Comparison of ENCODE assay signal across 8 mouse cellular contexts in genomic region chr5:140115434-140116271, GRCm38 (mm10).
A peak's percentile ranks its signal among the peaks of the same experiment; 100 is the strongest.
DNase-seq lines count a peak whose midpoint lies in the region; ATAC-seq and TF ChIP-seq lines count a peak whose summit lies in the region.

No protein-coding gene starts in this region.

- peak; percentile 36 for DNase-seq in retina, postnatal 1 day
- DNase-seq in retina, embryonic 14.5 days (ENCODE audit: low spot score), result no peak
- no peak for DNase-seq in liver, embryonic 13.5 days
- DNase-seq in thymus, postnatal 25 days, result no peak

- TF ChIP-seq CTCF in embryonic fibroblast, embryonic 13.5 days (IDR thresholded peaks at IDR 0.05; ENCODE audit: borderline replicate concordance, insufficient read depth, low read length), result no peak

- no peak overlapping the region for H3K9ac ChIP-seq in heart, embryonic 14.5 days (ENCODE audit: low read length)
- H3K9ac ChIP-seq in kidney, embryonic 14.5 days (ENCODE audit: low read depth, low read length), result no peak overlapping the region
- H3K9ac ChIP-seq in liver, embryonic 13.5 days, result no peak overlapping the region

- H3K4me2 ChIP-seq in heart, embryonic 14.5 days (ENCODE audit: low read length), result no peak overlapping the region
- no peak overlapping the region for H3K4me2 ChIP-seq in kidney, embryonic 14.5 days (replicated peaks; ENCODE audit: low read depth, low read length)
- no peak overlapping the region for H3K4me2 ChIP-seq in liver, embryonic 13.5 days

- WGBS in heart, embryonic 14.5 days, result 13% methylated on average over 8 of the region's 8 CpGs
- WGBS in kidney, embryonic 14.5 days, result 43% methylated on average over 8 of the region's 8 CpGs
- 43% methylated on average over 8 of the region's 8 CpGs for WGBS in liver, embryonic 13.5 days (ENCODE audit: insufficient replicate concordance)

- H3K36me3 ChIP-seq in heart, embryonic 14.5 days (ENCODE audit: control insufficient read depth, insufficient read depth, low read length), result no peaks in the 10 kb centered on the region
- peaks cover 2% of the 10 kb centered on the region; the same call in 1 of the 2 replicates for H3K36me3 ChIP-seq in kidney, embryonic 14.5 days (ENCODE audit: control insufficient read depth, insufficient read depth, low read length)
- H3K36me3 ChIP-seq in liver, embryonic 13.5 days, result peaks cover 47% of the 10 kb centered on the region

- TF ChIP-seq POLR2A in embryonic fibroblast, embryonic 13.5 days (IDR thresholded peaks at IDR 0.05; ENCODE audit: low read depth, low read length), result no peak

- H3K4me1 ChIP-seq in embryonic fibroblast, embryonic 13.5 days (ENCODE audit: control insufficient read depth, insufficient read depth, low read length), result peaks cover 13% of the 10 kb centered on the region
- H3K4me1 ChIP-seq in heart, embryonic 14.5 days (ENCODE audit: control insufficient read depth in 2 of 2, insufficient read depth in 2 of 2, low read length in 2 of 2), result peaks cover 23 to 25% of the 10 kb centered on the region in 2 experiments
- H3K4me1 ChIP-seq in kidney, embryonic 14.5 days (ENCODE audit: control insufficient read depth, insufficient read depth, low read length), result no peaks in the 10 kb centered on the region
- H3K4me1 ChIP-seq in liver, embryonic 13.5 days (replicated peaks), result peaks cover 50% of the 10 kb centered on the region

- H3K27ac ChIP-seq in embryonic fibroblast, embryonic 13.5 days (ENCODE audit: insufficient read depth, low read length), result peak overlapping the region; percentile 82
- peak overlapping the region; percentile 62 to 73 for H3K27ac ChIP-seq in heart, embryonic 14.5 days (replicated peaks in 1 of 2; ENCODE audit: control insufficient read depth in 1 of 2, insufficient read depth in 1 of 2, low read depth in 2 of 2, low read length in 2 of 2)
- H3K27ac ChIP-seq in kidney, embryonic 14.5 days (ENCODE audit: low read depth, low read length), result peak overlapping the region; percentile 25; the same call in 1 of the 2 replicates
- H3K27ac ChIP-seq in liver, embryonic 13.5 days, result peak overlapping the region; percentile 39; the same call in 1 of the 2 replicates

- H3K27me3 ChIP-seq in heart, embryonic 14.5 days (ENCODE audit: control insufficient read depth, insufficient read depth, low read length), result no peaks in the 10 kb centered on the region
- H3K27me3 ChIP-seq in kidney, embryonic 14.5 days (ENCODE audit: control insufficient read depth, insufficient read depth, low read length), result no peaks in the 10 kb centered on the region
- no peaks in the 10 kb centered on the region for H3K27me3 ChIP-seq in liver, embryonic 13.5 days

- no peaks in the 10 kb centered on the region for H3K9me3 ChIP-seq in heart, embryonic 14.5 days (ENCODE audit: control insufficient read depth, low read length)
- H3K9me3 ChIP-seq in kidney, embryonic 14.5 days (ENCODE audit: control insufficient read depth, low read length), result no peaks in the 10 kb centered on the region
- no peaks in the 10 kb centered on the region for H3K9me3 ChIP-seq in liver, embryonic 13.5 days (replicated peaks)

- no peak overlapping the region for H3K4me3 ChIP-seq in embryonic fibroblast, embryonic 13.5 days (ENCODE audit: insufficient read depth, low read length)
- no peak overlapping the region for H3K4me3 ChIP-seq in heart, embryonic 14.5 days (ENCODE audit: control insufficient read depth in 1 of 2, insufficient read depth in 1 of 2, low read depth in 1 of 2, low read length in 2 of 2)
- no peak overlapping the region for H3K4me3 ChIP-seq in kidney, embryonic 14.5 days (ENCODE audit: low read length)
- no peak overlapping the region for H3K4me3 ChIP-seq in liver, embryonic 13.5 days (replicated peaks)

- ATAC-seq in heart, embryonic 14.5 days (ENCODE audit: insufficient number of reproducible peaks, insufficient read depth, low FRiP score, low read depth), result peak; percentile 81
- ATAC-seq in kidney, embryonic 14.5 days (ENCODE audit: low FRiP score, low TSS enrichment), result peak; percentile 52; the same call in 1 of the 2 replicates
- peak; percentile 38 for ATAC-seq in liver, embryonic 13.5 days (ENCODE audit: low read depth)
- peak; percentile 76 for ATAC-seq in monocyte, adult 5-6 weeks (replicated peaks; ENCODE audit: insufficient number of reproducible peaks, low FRiP score, low TSS enrichment, poor library complexity, severe bottlenecking)

Comparison
In these comparisons a context has a peak if more than half of its experiments do, and no peak if none do; other contexts are left out.
1. H3K27ac ChIP-seq: peak in every context shown above with its lines; median percentile 82 in embryonic fibroblast, embryonic 13.5 days; 68 in heart, embryonic 14.5 days; 39 in liver, embryonic 13.5 days; 25 in kidney, embryonic 14.5 days.